Mouse (Mus musculus) layer of hippocampus, adult 2 months (tissue): ENCODE measurements at regions not wholly inside any gene's neighbourhood (a gene's known extent, or its start where the extent isn't known, plus 50 kb on each side); places are given as distances from the start of the nearest gene placed in this dataset.
A peak's percentile ranks its signal among the peaks of the same experiment; 100 is the strongest.

Experiments used
- DNase-seq, 2 experiments: peaks; one replicate each; pipeline ENCODE4 v3.0.0; 2022; ENCODE audit warnings: low spot score in 2 of 2
- H3K27ac ChIP-seq: fragments of 200-600 bp; 2 replicates; pipeline ENCODE4 v1.8.1; 2022
- H3K4me3 ChIP-seq: fragments of 200-600 bp; 2 replicates; pipeline ENCODE4 v1.8.1; 2022; ENCODE audit warnings: mild to moderate bottlenecking
- CTCF ChIP-seq: fragments of 200-600 bp; conservative IDR thresholded peaks from 2 replicates; pipeline ENCODE4 v1.8.1; 2022; ENCODE audit warnings: antibody characterized with exemption, mild to moderate bottlenecking, moderate library complexity

GRCm38 (mm10) chr9:40586581-40586980, 55.4 kb upstream of the Gramd1b start:
- H3K4me3 ChIP-seq: no peak overlapping the region
- no peak for TF ChIP-seq CTCF
- DNase-seq: no peak
- no peak overlapping the region for H3K27ac ChIP-seq

- peak overlapping the region; percentile 37; the same call in 1 of the 2 replicates for H3K4me3 ChIP-seq
- peak overlapping the region; percentile 62 for H3K27ac ChIP-seq
- peak; percentile 92 for TF ChIP-seq CTCF
- peak; percentile 80 to 92 for DNase-seq
Observed at GRCm38 (mm10) chr9:40583554-40583953, 52.4 kb upstream of the Gramd1b start.

GRCm38 (mm10) chr9:40581854-40582253, 50.7 kb upstream of the Gramd1b start:
- Histone ChIP-seq H3K27ac (no peak overlapping the region), H3K4me3 (no peak overlapping the region)
- DNase-seq: no peak
- no peak for TF ChIP-seq CTCF
